Mouse (Mus musculus) heart, postnatal 0 days (tissue): ENCODE data around the gene Hectd2. TPM values are rescaled to one million over a fixed set of nuclear protein-coding genes. Genes with fewer than 3 reads are reported as not detected.
A peak's percentile ranks its signal among the peaks of the same experiment; 100 is the strongest.

Experiments
- ATAC-seq: fragments of 200-750 bp; cut with Nextera tagmentation; 2 replicates; pipeline ENCODE4 v1.8.0; 2017; ENCODE audit warnings: low read depth, moderate number of reproducible peaks, moderate library complexity; ENCODE audit not compliant: insufficient read depth
- DNase-seq: peaks from one replicate; pipeline ENCODE4 v3.0.0-alpha.2; 2016; ENCODE audit warnings: low spot score
- H3K27ac ChIP-seq: fragments of 300-500 bp; sonication (generic); 2 replicates; pipeline ENCODE4 v1.5.1; 2014; ENCODE audit warnings: low read depth, mild to moderate bottlenecking
- H3K27me3 ChIP-seq: fragments of 300-500 bp; sonication (generic); 2 replicates; pipeline ENCODE4 v1.6.1; 2014; ENCODE audit warnings: low read length, mixed read lengths; ENCODE audit not compliant: control insufficient read depth, insufficient read depth
- H3K36me3 ChIP-seq: fragments of 300-500 bp; sonication (generic); replicated peaks from 2 replicates; pipeline ENCODE4 v1.6.1; 2014; ENCODE audit warnings: low read length, mixed read lengths; ENCODE audit not compliant: control insufficient read depth, insufficient read depth
- H3K4me1 ChIP-seq: fragments of 300-500 bp; sonication (generic); 2 replicates; pipeline ENCODE4 v1.6.1; 2014; ENCODE audit warnings: antibody characterized with exemption; ENCODE audit not compliant: control insufficient read depth, insufficient read depth
- H3K4me2 ChIP-seq: fragments of 300-500 bp; sonication (generic); 2 replicates; pipeline ENCODE4 v1.6.1; 2014; ENCODE audit warnings: low read depth, mild to moderate bottlenecking, low read length, moderate library complexity
- H3K4me3 ChIP-seq: fragments of 300-500 bp; sonication (generic); 2 replicates; pipeline ENCODE4 v1.5.1; 2014; ENCODE audit warnings: low read depth, low read length
- H3K9ac ChIP-seq: fragments of 300-500 bp; sonication (generic); replicated peaks from 2 replicates; pipeline ENCODE4 v1.6.1; 2014; ENCODE audit warnings: low read depth, low read length, mixed read lengths
- H3K9me3 ChIP-seq: fragments of 300-500 bp; sonication (generic); replicated peaks from 2 replicates; pipeline ENCODE4 v1.6.1; 2016; ENCODE audit warnings: low read length; ENCODE audit not compliant: control insufficient read depth
- CTCF ChIP-seq: IDR thresholded peaks from 2 replicates; pipeline ENCODE4 v1.5.1; 2016; ENCODE audit warnings: antibody characterized with exemption, control low read depth, low read depth
- EP300 ChIP-seq: IDR thresholded peaks from 2 replicates; pipeline ENCODE4 v1.6.1; 2016; ENCODE audit warnings: antibody characterized with exemption, low read depth
- WGBS: fragments of 180-500 bp; shearing (Covaris S2); extraction: QIAGEN DNeasy Blood & Tissue Kit; methylation state at CpG from one replicate; pipeline ENCODE4 v1.1.7; 2014; 5-methylcytosine and 5-hydroxymethylcytosine counted together
- polyA plus RNA-seq: library from polyadenylated mRNA; unstranded; fragments of >200 nt; fragmentation: Nextera tagmentation; extraction: Ambion mirVana; gene quantifications from 2 replicates; pipeline ENCODE4 v1.2.1, GENCODE M21; 2015
- total RNA-seq: library from RNA; depleted of rRNA; stranded (reverse); fragments of >200 nt; gene quantifications from 2 replicates; pipeline ENCODE4 v1.2.3, GENCODE M21; 2014; ENCODE audit warnings: low replicate concordance

The Hectd2 gene
- total and polyA plus RNA-seq, 2 experiments from 2014 or later = 1.9 to 3.9 TPM

DNA sequence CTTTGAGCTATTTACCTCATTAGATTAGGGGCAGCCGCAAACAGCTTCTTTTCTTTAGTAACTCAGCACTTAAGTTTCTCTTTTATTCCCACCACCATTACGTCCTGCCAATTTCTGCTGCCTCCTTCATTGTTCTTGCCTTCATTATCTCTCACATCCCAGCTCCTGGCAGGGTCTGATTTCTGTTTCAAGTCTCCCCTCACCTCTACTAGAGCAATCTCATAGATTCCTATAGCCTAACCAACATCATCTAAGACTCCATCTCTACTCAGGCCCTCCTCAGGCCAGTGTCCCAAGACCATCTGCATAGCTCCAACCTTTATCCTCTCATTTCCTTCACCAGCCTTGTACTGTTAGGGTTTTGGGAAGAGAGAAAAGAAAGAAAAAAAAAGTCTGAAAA lies 19.3 kb upstream of the Hectd2 start:
- no peaks in the 10 kb centered on the region for H3K9me3 ChIP-seq
- no peak overlapping the region; the same call in 1 of the 2 replicates for H3K9ac ChIP-seq
- ATAC-seq = no peak
- peak; percentile 15 for DNase-seq
- no peaks in the 10 kb centered on the region for H3K27me3 ChIP-seq
- TF ChIP-seq CTCF (no peak), EP300 (no peak)
- H3K4me3 ChIP-seq = peak overlapping the region; percentile 31
- no peaks in the 10 kb centered on the region for H3K36me3 ChIP-seq
- peak overlapping the region; percentile 56 for H3K4me2 ChIP-seq
- H3K27ac ChIP-seq = peak overlapping the region; percentile 65
- peaks cover 16% of the 10 kb centered on the region for H3K4me1 ChIP-seq
- 27% methylated on average over 2 of the region's 2 CpGs for WGBS

DNA sequence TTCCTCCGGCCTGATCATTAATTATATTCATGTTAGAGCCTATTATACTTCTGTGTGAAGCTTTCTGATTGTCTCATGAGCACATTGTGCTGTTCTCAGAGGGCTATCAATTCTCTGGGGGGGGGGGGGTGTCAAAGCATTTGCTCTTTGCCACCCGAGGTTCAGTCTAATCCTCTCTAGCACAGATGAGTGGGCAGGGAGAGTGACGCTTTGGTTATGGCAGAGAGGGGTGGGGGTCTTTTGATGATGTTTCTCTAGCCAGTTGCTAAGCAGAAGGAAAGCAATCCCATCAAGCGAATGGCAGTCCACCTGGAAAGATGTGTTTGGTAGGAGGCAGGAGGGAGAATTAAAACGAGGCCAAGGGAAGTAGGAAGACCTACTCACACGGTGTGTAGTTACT lies 18.6 kb upstream of the Hectd2 start:
- H3K4me2 ChIP-seq = no peak overlapping the region
- TF ChIP-seq EP300 (no peak), CTCF (no peak)
- 75% methylated on average over 6 of the region's 6 CpGs for WGBS

DNA sequence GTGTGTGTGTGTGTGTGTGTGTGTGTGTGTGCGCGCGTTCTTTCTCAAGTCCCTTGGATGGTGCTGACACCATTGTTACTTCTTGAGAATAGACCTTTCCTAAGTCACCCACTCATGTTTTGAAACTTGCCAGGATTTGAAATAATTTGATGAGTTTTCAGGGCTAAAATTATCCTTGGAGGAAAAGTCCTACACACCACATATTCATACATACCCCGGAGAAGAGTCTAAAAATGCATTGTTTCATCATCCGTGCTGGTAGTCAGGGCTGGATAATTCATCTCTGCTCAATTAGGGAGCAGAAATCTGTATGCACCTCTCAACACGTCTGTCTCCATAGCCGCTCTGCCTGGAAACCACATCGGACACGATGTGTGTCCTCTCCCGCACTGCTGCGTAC lies 17.5 kb upstream of the Hectd2 start:
- TF ChIP-seq CTCF (no peak), EP300 (no peak)
- ATAC-seq (no peak), DNase-seq (no peak)
- H3K27me3 ChIP-seq = no peaks in the 10 kb centered on the region
- no peak overlapping the region for H3K4me2 ChIP-seq
- H3K36me3 ChIP-seq = no peaks in the 10 kb centered on the region
- no peak overlapping the region for H3K9ac ChIP-seq
- WGBS = 79% methylated on average over 11 of the region's 11 CpGs
- no peak overlapping the region for H3K4me3 ChIP-seq
- no peaks in the 10 kb centered on the region for H3K9me3 ChIP-seq
- H3K4me1 ChIP-seq = peaks cover 16% of the 10 kb centered on the region
- H3K27ac ChIP-seq = no peak overlapping the region

More for the DNA sequence above, 18.6 kb upstream of the Hectd2 start:
- no peaks in the 10 kb centered on the region for H3K9me3 ChIP-seq
- no peaks in the 10 kb centered on the region for H3K27me3 ChIP-seq
- no peak overlapping the region for H3K9ac ChIP-seq
- DNase-seq (no peak), ATAC-seq (no peak)
- peaks cover 16% of the 10 kb centered on the region for H3K4me1 ChIP-seq
- H3K36me3 ChIP-seq = no peaks in the 10 kb centered on the region
- no peak overlapping the region for H3K4me3 ChIP-seq
- no peak overlapping the region for H3K27ac ChIP-seq

DNA sequence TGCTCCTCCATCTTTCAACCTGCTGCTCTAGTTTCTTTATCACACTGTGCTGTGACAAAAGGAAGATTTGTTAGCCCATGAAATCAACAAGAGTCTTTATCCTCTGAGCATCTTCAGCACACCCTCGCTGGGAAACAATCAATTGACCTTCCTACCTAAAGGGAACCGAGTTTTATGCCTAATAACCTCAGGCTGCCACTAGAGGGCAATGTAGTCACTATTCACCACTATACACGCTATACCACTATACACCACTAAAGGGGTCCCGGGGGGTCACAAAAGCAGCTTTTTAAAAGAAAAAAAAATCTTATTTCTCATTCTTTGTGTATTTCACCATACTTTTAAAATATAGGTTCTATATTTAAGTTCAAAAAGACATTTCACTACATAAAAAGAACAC lies 15.9 kb upstream of the Hectd2 start:
- Histone ChIP-seq H3K9me3 (no peaks in the 10 kb centered on the region), H3K36me3 (no peaks in the 10 kb centered on the region), H3K9ac (no peak overlapping the region), H3K27me3 (no peaks in the 10 kb centered on the region), H3K27ac (no peak overlapping the region), H3K4me1 (peaks cover 16% of the 10 kb centered on the region), H3K4me3 (no peak overlapping the region), H3K4me2 (no peak overlapping the region)
- ATAC-seq (no peak; the same call in 1 of the 2 replicates), DNase-seq (peak; percentile 35)
- TF ChIP-seq EP300 (no peak), CTCF (peak; percentile 82)
- whole genome bisulfite sequencing = 4% methylated on average over 4 of the region's 4 CpGs

DNA sequence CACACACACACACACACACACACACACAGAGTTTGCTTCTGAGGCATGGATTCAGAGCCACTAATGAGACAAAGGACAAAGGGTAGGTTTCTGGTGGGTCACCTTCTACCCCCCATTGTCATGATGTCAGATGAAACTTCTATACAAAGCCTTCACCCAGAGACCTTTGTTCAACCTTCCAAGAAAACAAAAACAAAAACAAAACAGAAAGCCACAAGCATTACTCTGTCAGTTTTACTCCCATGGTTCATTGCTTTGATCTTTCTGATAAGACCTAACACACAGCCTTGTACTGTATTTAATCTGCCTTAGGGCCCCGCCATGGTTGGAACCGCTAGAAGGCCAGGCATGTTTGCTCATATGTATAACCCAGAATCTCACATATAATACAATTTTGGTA lies 15.1 kb upstream of the Hectd2 start:
- DNase-seq (no peak), ATAC-seq (no peak)
- TF ChIP-seq CTCF (no peak), EP300 (no peak)
- 95% methylated on average over 2 of the region's 2 CpGs for WGBS
- Histone ChIP-seq H3K27me3 (no peaks in the 10 kb centered on the region), H3K4me3 (no peak overlapping the region), H3K36me3 (no peaks in the 10 kb centered on the region), H3K9ac (no peak overlapping the region), H3K4me1 (peaks cover 15% of the 10 kb centered on the region), H3K4me2 (no peak overlapping the region), H3K27ac (no peak overlapping the region), H3K9me3 (no peaks in the 10 kb centered on the region)

DNA sequence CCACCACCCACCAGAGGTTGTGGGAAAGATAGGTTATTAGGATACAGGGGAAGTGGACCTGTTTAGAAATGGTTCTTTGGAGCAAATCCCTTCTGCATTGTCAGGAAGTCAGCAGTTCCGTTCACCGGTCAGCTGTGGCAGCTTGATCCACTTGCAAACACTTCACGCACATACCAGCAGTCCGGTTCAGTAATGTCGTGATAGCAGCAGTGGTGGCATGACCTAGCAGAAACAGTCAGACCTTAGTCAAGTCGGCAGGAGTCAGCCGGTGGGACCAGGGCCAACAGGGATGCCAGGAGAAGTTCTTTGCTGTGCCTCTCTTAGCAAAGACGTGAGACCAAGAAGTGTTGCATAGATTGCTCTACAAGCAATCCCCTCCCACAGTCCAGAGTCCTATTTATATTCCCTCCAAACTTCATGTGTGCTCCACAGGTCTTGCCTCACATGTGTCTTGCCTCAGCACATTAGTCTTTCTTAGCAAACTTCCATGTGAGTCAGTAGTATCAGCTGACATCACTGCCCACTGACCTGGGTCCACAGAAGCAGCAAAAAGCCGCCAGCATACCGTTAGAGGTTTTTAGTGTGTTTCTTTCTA lies 14.3 kb upstream of the Hectd2 start:
- 27% methylated on average over 10 of the region's 10 CpGs for whole genome bisulfite sequencing
- Histone ChIP-seq H3K9me3 (no peaks in the 10 kb centered on the region), H3K27me3 (no peaks in the 10 kb centered on the region), H3K4me3 (no peak overlapping the region), H3K4me1 (peaks cover 7% of the 10 kb centered on the region), H3K36me3 (no peaks in the 10 kb centered on the region), H3K4me2 (no peak overlapping the region), H3K27ac (0 out of 2 replicates have a peak overlapping the region, but pooled peaks have one; percentile 17), H3K9ac (no peak overlapping the region)
- DNase-seq (peak; percentile 39), ATAC-seq (peak; percentile 47; the same call in 1 of the 2 replicates)
- TF ChIP-seq EP300 = no peak
- TF ChIP-seq CTCF = no peak
